Mouse (Mus musculus) hindbrain, embryonic 14.5 days (tissue): ENCODE measurements at regions not wholly inside any gene's neighbourhood (a gene's known extent, or its start where the extent isn't known, plus 50 kb on each side); places are given as distances from the start of the nearest gene placed in this dataset.

Source experiments
- ATAC-seq: fragments of 200-750 bp; cut with Nextera tagmentation; 2 replicates; pipeline ENCODE4 v1.8.0; 2017; ENCODE audit warnings: moderate number of reproducible peaks, mild to moderate bottlenecking, moderate TSS enrichment, moderate library complexity; ENCODE audit not compliant: low FRiP score
- DNase-seq: peaks from one replicate; pipeline ENCODE4 v3.0.0-alpha.2; 2015; ENCODE audit warnings: low spot score
- H3K27ac ChIP-seq: fragments of 300-500 bp; sonication (generic); 2 replicates; pipeline ENCODE4 v1.5.1; 2014; ENCODE audit warnings: mild to moderate bottlenecking, moderate library complexity
- H3K27me3 ChIP-seq: fragments of 300-500 bp; sonication (generic); 2 replicates; pipeline ENCODE4 v1.6.1; 2014; ENCODE audit warnings: mild to moderate bottlenecking, low read length, mixed read lengths; ENCODE audit not compliant: control insufficient read depth, insufficient read depth
- H3K36me3 ChIP-seq: fragments of 300-500 bp; sonication (generic); replicated peaks from 2 replicates; pipeline ENCODE4 v1.6.1; 2014; ENCODE audit not compliant: control insufficient read depth, insufficient read depth
- H3K4me1 ChIP-seq: fragments of 300-500 bp; sonication (generic); replicated peaks from 2 replicates; pipeline ENCODE4 v1.6.1; 2014; ENCODE audit warnings: antibody characterized with exemption, low read length, mixed read lengths; ENCODE audit not compliant: control insufficient read depth, insufficient read depth
- H3K4me2 ChIP-seq: fragments of 300-500 bp; sonication (generic); replicated peaks from 2 replicates; pipeline ENCODE4 v1.6.1; 2014; ENCODE audit warnings: mild to moderate bottlenecking, moderate library complexity
- H3K4me3 ChIP-seq: fragments of 300-500 bp; sonication (generic); replicated peaks from 2 replicates; pipeline ENCODE4 v1.5.1; 2014; ENCODE audit warnings: mild to moderate bottlenecking, low read length
- H3K9ac ChIP-seq: fragments of 300-500 bp; sonication (generic); 2 replicates; pipeline ENCODE4 v1.6.1; 2014
- H3K9me3 ChIP-seq: fragments of 300-500 bp; sonication (generic); 2 replicates; pipeline ENCODE4 v1.6.1; 2016; ENCODE audit warnings: low read length; ENCODE audit not compliant: control insufficient read depth
- WGBS: fragments of 180-500 bp; shearing (Covaris S2); extraction: QIAGEN DNeasy Blood & Tissue Kit; methylation state at CpG from one replicate; pipeline ENCODE4 v1.1.7; 2014; 5-methylcytosine and 5-hydroxymethylcytosine counted together

GRCm38 (mm10) chr4:90906311-90906710, 494.3 kb downstream of the Elavl2 start:
- 91% methylated on average over 1 of the region's 1 CpGs for WGBS

GRCm38 (mm10) chr4:90868209-90868608, 532.4 kb downstream of the Elavl2 start:
- WGBS = 51% methylated on average over 7 of the region's 7 CpGs
- H3K4me2 ChIP-seq = no peak overlapping the region
- H3K4me1 ChIP-seq = no peaks in the 10 kb centered on the region
- DNase-seq (no peak), ATAC-seq (no peak)
- no peak overlapping the region for H3K27ac ChIP-seq
- no peaks in the 10 kb centered on the region for H3K36me3 ChIP-seq
- H3K9ac ChIP-seq = no peak overlapping the region
- no peak overlapping the region for H3K4me3 ChIP-seq
- H3K27me3 ChIP-seq = no peaks in the 10 kb centered on the region
- H3K9me3 ChIP-seq = no peaks in the 10 kb centered on the region

More at GRCm38 (mm10) chr4:90906311-90906710, 494.3 kb downstream of the Elavl2 start:
- DNase-seq (no peak), ATAC-seq (no peak)
- Histone ChIP-seq H3K27me3 (no peaks in the 10 kb centered on the region), H3K27ac (no peak overlapping the region), H3K9me3 (no peaks in the 10 kb centered on the region), H3K4me2 (no peak overlapping the region), H3K4me1 (no peaks in the 10 kb centered on the region), H3K9ac (no peak overlapping the region), H3K4me3 (no peak overlapping the region), H3K36me3 (no peaks in the 10 kb centered on the region)

GRCm38 (mm10) chr4:90860854-90861253, 539.7 kb downstream of the Elavl2 start:
- H3K9ac ChIP-seq = no peak overlapping the region
- 40% methylated on average over 2 of the region's 2 CpGs for WGBS
- H3K27me3 ChIP-seq = no peaks in the 10 kb centered on the region
- H3K36me3 ChIP-seq = no peaks in the 10 kb centered on the region
- H3K27ac ChIP-seq = no peak overlapping the region
- peak; percentile 64 for DNase-seq
- no peaks in the 10 kb centered on the region for H3K4me1 ChIP-seq
- no peaks in the 10 kb centered on the region for H3K9me3 ChIP-seq
- peak; percentile 57; the same call in 1 of the 2 replicates for ATAC-seq
- no peak overlapping the region for H3K4me2 ChIP-seq
- no peak overlapping the region for H3K4me3 ChIP-seq

- DNase-seq (no peak), ATAC-seq (no peak)
- H3K36me3 ChIP-seq = no peaks in the 10 kb centered on the region
- H3K4me1 ChIP-seq = no peaks in the 10 kb centered on the region
- no peak overlapping the region for H3K4me2 ChIP-seq
- WGBS = 21% methylated on average over 3 of the region's 3 CpGs
- no peaks in the 10 kb centered on the region for H3K9me3 ChIP-seq
- H3K27ac ChIP-seq = no peak overlapping the region
- no peak overlapping the region for H3K9ac ChIP-seq
- H3K27me3 ChIP-seq = no peaks in the 10 kb centered on the region
- H3K4me3 ChIP-seq = no peak overlapping the region
Observed at GRCm38 (mm10) chr4:90839804-90840203, 560.8 kb downstream of the Elavl2 start.

- 0 out of 2 replicates have a peak, but pooled peaks have one; percentile 34 for ATAC-seq
- peak; percentile 35 for DNase-seq
- Histone ChIP-seq H3K4me2 (no peak overlapping the region), H3K9ac (no peak overlapping the region), H3K36me3 (no peaks in the 10 kb centered on the region), H3K27ac (no peak overlapping the region), H3K4me3 (no peak overlapping the region), H3K27me3 (no peaks in the 10 kb centered on the region), H3K4me1 (0 out of 2 replicates have a peak, but pooled peaks cover 4% of the 10 kb centered on the region), H3K9me3 (no peaks in the 10 kb centered on the region)
- 49% methylated on average over 1 of the region's 1 CpGs for WGBS
Observed at GRCm38 (mm10) chr4:90799078-90799477, 580.5 kb downstream of the Zfp352 start.

- DNase-seq = no peak
- no peak overlapping the region for H3K9ac ChIP-seq
- H3K27ac ChIP-seq = no peak overlapping the region
- H3K9me3 ChIP-seq = no peaks in the 10 kb centered on the region
- no peak overlapping the region for H3K4me3 ChIP-seq
- H3K4me1 ChIP-seq = 0 out of 2 replicates have a peak, but pooled peaks cover 4% of the 10 kb centered on the region
- no peaks in the 10 kb centered on the region for H3K27me3 ChIP-seq
- 72% methylated on average over 3 of the region's 3 CpGs for WGBS
- no peaks in the 10 kb centered on the region for H3K36me3 ChIP-seq
- no peak for ATAC-seq
- no peak overlapping the region for H3K4me2 ChIP-seq
Observed at GRCm38 (mm10) chr4:90798637-90799036, 580.0 kb downstream of the Zfp352 start.

- ATAC-seq (peak; percentile 60), DNase-seq (peak; percentile 53)
Observed at GRCm38 (mm10) chr4:90797472-90797871, 578.9 kb downstream of the Zfp352 start.

More at GRCm38 (mm10) chr4:90797472-90797871, 578.9 kb downstream of the Zfp352 start:
- H3K4me2 ChIP-seq = no peak overlapping the region
- H3K4me3 ChIP-seq = no peak overlapping the region
- H3K27me3 ChIP-seq = no peaks in the 10 kb centered on the region
- no peak overlapping the region for H3K9ac ChIP-seq
- WGBS = 41% methylated on average over 8 of the region's 8 CpGs
- no peaks in the 10 kb centered on the region for H3K36me3 ChIP-seq
- H3K27ac ChIP-seq = 0 out of 2 replicates have a peak overlapping the region, but pooled peaks have one; percentile 20
- H3K9me3 ChIP-seq = no peaks in the 10 kb centered on the region
- 0 out of 2 replicates have a peak, but pooled peaks cover 4% of the 10 kb centered on the region for H3K4me1 ChIP-seq
